Mouse (Mus musculus) liver, postnatal 0 days (tissue): ENCODE data around the gene Fam102b.
A peak's percentile ranks its signal among the peaks of the same experiment; 100 is the strongest.

Experiments used
- CTCF ChIP-seq: sonication (generic); IDR thresholded peaks from 2 replicates; pipeline ENCODE4 v1.5.1; 2016; ENCODE audit warnings: antibody characterized with exemption, low read depth
- EP300 ChIP-seq: IDR thresholded peaks from 2 replicates; pipeline ENCODE4 v1.6.1; 2016; ENCODE audit warnings: antibody characterized with exemption, low read depth, mild to moderate bottlenecking

GRCm38 (mm10) chr3:108997284-108997683 is 30.1 kb downstream of the Fam102b start:
- TF ChIP-seq CTCF = no peak
- peak; percentile 17; the same call in 1 of the 2 replicates for TF ChIP-seq EP300
